In genomic region chr12:111401454-111402184, GRCm38 (mm10) we compare ENCODE assay signal across 8 mouse cellular contexts. TPM values are rescaled to one million over a fixed set of nuclear protein-coding genes. Genes with fewer than 3 reads are reported as not detected.
DNase-seq lines count a peak whose midpoint lies in the region; ATAC-seq lines count a peak whose summit lies in the region.

No protein-coding gene starts in this region.

- ATAC-seq in CD4-positive, CD25-positive, alpha-beta regulatory T cell, adult 4 months, result no peak
- ATAC-seq in forebrain, embryonic 16.5 days, result peak; percentile 62; the same call in 1 of the 2 replicates
- peak; percentile 33; the same call in 1 of the 2 replicates for ATAC-seq in hindbrain, embryonic 11.5 days (ENCODE audit: low FRiP score)

- WGBS in forebrain, embryonic 16.5 days, result 22% methylated on average over 15 of the region's 15 CpGs
- WGBS in hindbrain, embryonic 11.5 days, result 19% methylated on average over 15 of the region's 15 CpGs

- no peak overlapping the region for H3K4me3 ChIP-seq in forebrain, embryonic 16.5 days (replicated peaks; ENCODE audit: low read length)
- no peak overlapping the region for H3K4me3 ChIP-seq in hindbrain, embryonic 11.5 days (ENCODE audit: low read depth, low read length)

- H3K27ac ChIP-seq in forebrain, embryonic 16.5 days (ENCODE audit: low read length), result no peak overlapping the region
- no peak overlapping the region for H3K27ac ChIP-seq in hindbrain, embryonic 11.5 days (ENCODE audit: low read depth, low read length)

- H3K9me3 ChIP-seq in forebrain, embryonic 16.5 days (ENCODE audit: control insufficient read depth, low read length), result no peaks in the 10 kb centered on the region
- H3K9me3 ChIP-seq in hindbrain, embryonic 11.5 days (ENCODE audit: control insufficient read depth, low read length), result no peaks in the 10 kb centered on the region

- peak; percentile 77 for DNase-seq in CD4-positive, CD25-positive, alpha-beta regulatory T cell, adult 2 months (ENCODE audit: low read depth, low spot score)
- DNase-seq in cerebellum, adult 11 months, result peak; percentile 77
- DNase-seq in hindbrain, embryonic 11.5 days (ENCODE audit: low spot score), result peak; percentile 89
- DNase-seq in layer of hippocampus, adult 9-10 months (ENCODE audit: low spot score), result peak; percentile 68
- DNase-seq in lung, postnatal 10 days, result peak; percentile 86
- peak; percentile 77 for DNase-seq in right cerebral cortex, adult 18-20 months

- H3K9ac ChIP-seq in forebrain, embryonic 16.5 days (replicated peaks; ENCODE audit: low read depth, low read length), result no peak overlapping the region
- no peak overlapping the region for H3K9ac ChIP-seq in hindbrain, embryonic 11.5 days (ENCODE audit: low read depth, low read length)

- H3K4me1 ChIP-seq in forebrain, embryonic 16.5 days (replicated peaks; ENCODE audit: control insufficient read depth, insufficient read depth, low read length), result no peaks in the 10 kb centered on the region
- no peaks in the 10 kb centered on the region; the same call in 1 of the 2 replicates for H3K4me1 ChIP-seq in hindbrain, embryonic 11.5 days (replicated peaks; ENCODE audit: control insufficient read depth, insufficient read depth, low read length)

- H3K36me3 ChIP-seq in forebrain, embryonic 16.5 days (ENCODE audit: control insufficient read depth, insufficient read depth), result no peaks in the 10 kb centered on the region
- no peaks in the 10 kb centered on the region for H3K36me3 ChIP-seq in hindbrain, embryonic 11.5 days (ENCODE audit: control insufficient read depth, insufficient read depth, low read length)

- H3K27me3 ChIP-seq in forebrain, embryonic 16.5 days (replicated peaks; ENCODE audit: control insufficient read depth, insufficient read depth, low read length), result peaks cover 5% of the 10 kb centered on the region; the same call in 1 of the 2 replicates
- peaks cover 9% of the 10 kb centered on the region for H3K27me3 ChIP-seq in hindbrain, embryonic 11.5 days (ENCODE audit: control insufficient read depth, insufficient read depth, low read length)

- H3K4me2 ChIP-seq in forebrain, embryonic 16.5 days (ENCODE audit: low read length), result no peak overlapping the region
- no peak overlapping the region for H3K4me2 ChIP-seq in hindbrain, embryonic 11.5 days (replicated peaks; ENCODE audit: low read depth, low read length)

RNA-seq across cellular contexts. Expression of gene Lbhd2, which starts 5.0 kb away (rescaled TPM):
- not detected for polyA plus RNA-seq in CD4-positive, CD25-positive, alpha-beta regulatory T cell, adult 4 months (2017; shearing (Covaris generic))
- 1.3 and 4.5 TPM in 2 replicates for polyA plus RNA-seq in forebrain, embryonic 16.5 days (2015; fragmentation: Nextera tagmentation; extraction: Ambion mirVana)
- polyA plus RNA-seq in hindbrain, embryonic 11.5 days (2014; fragmentation: Nextera tagmentation; extraction: Ambion mirVana), result 0.47 TPM in 1 of 2 replicates, not detected in the other

RNA-seq across cellular contexts. Expression of gene Exoc3l4, which starts 15.2 kb away (rescaled TPM):
- not detected for polyA plus RNA-seq in CD4-positive, CD25-positive, alpha-beta regulatory T cell, adult 4 months (2017; shearing (Covaris generic))
- polyA plus RNA-seq in forebrain, embryonic 16.5 days (2015; fragmentation: Nextera tagmentation; extraction: Ambion mirVana), result 1.9 and 2.5 TPM in 2 replicates
- 3.5 and 3.8 TPM in 2 replicates for polyA plus RNA-seq in hindbrain, embryonic 11.5 days (2014; fragmentation: Nextera tagmentation; extraction: Ambion mirVana)

RNA-seq across cellular contexts. Expression of gene Cdc42bpb, which starts 24.1 kb away (rescaled TPM):
- polyA plus RNA-seq in CD4-positive, CD25-positive, alpha-beta regulatory T cell, adult 4 months (2017; shearing (Covaris generic)), result under 1 TPM; 0.32 to 0.43 TPM
- polyA plus RNA-seq in forebrain, embryonic 16.5 days (2015; fragmentation: Nextera tagmentation; extraction: Ambion mirVana), result 33.6 and 39.9 TPM in 2 replicates
- polyA plus RNA-seq in hindbrain, embryonic 11.5 days (2014; fragmentation: Nextera tagmentation; extraction: Ambion mirVana), result 28.6 and 31.9 TPM in 2 replicates

RNA-seq across cellular contexts. Expression of gene Tnfaip2, which starts 40.6 kb away (rescaled TPM):
- polyA plus RNA-seq in CD4-positive, CD25-positive, alpha-beta regulatory T cell, adult 4 months (2017; shearing (Covaris generic)), result not detected
- polyA plus RNA-seq in forebrain, embryonic 16.5 days (2015; fragmentation: Nextera tagmentation; extraction: Ambion mirVana), result 0.63 and 0.84 TPM in 2 replicates
- polyA plus RNA-seq in hindbrain, embryonic 11.5 days (2014; fragmentation: Nextera tagmentation; extraction: Ambion mirVana), result 1.9 and 2.0 TPM in 2 replicates

Comparison
In these comparisons a context has a peak if more than half of its experiments do, and no peak if none do; other contexts are left out.
1. RNA of gene Cdc42bpb, which starts 24.1 kb away (polyA plus RNA-seq): 33.6 to 39.9 TPM in forebrain, embryonic 16.5 days and 28.6 to 31.9 TPM in hindbrain, embryonic 11.5 days; 0.32 to 0.43 TPM in CD4-positive, CD25-positive, alpha-beta regulatory T cell, adult 4 months; every median in the first group is over 10 times any median in the second.
2. Peak in every context shown above with its lines, with median percentiles within 50 percentile points of each other: DNase-seq.